Mouse (Mus musculus) hindbrain, postnatal 0 days (tissue): ENCODE data around the gene Chst10. TPM values are rescaled to one million over a fixed set of nuclear protein-coding genes. Genes with fewer than 3 reads are reported as not detected.

Source experiments
- ATAC-seq: fragments of 200-750 bp; cut with Nextera tagmentation; 2 replicates; pipeline ENCODE4 v1.8.0; 2017; ENCODE audit warnings: mild to moderate bottlenecking, moderate TSS enrichment, moderate library complexity
- DNase-seq: peaks from one replicate; pipeline ENCODE4 v3.0.0-alpha.2; 2015; ENCODE audit warnings: low spot score
- H3K27ac ChIP-seq: fragments of 300-500 bp; sonication (generic); 2 replicates; pipeline ENCODE4 v1.5.1; 2014; ENCODE audit warnings: mild to moderate bottlenecking
- H3K27me3 ChIP-seq: fragments of 300-500 bp; sonication (generic); 2 replicates; pipeline ENCODE4 v1.6.1; 2014; ENCODE audit warnings: low read length, mixed read lengths; ENCODE audit not compliant: insufficient read depth
- H3K36me3 ChIP-seq: fragments of 300-500 bp; sonication (generic); 2 replicates; pipeline ENCODE4 v1.6.1; 2014; ENCODE audit warnings: low read length, mixed read lengths; ENCODE audit not compliant: insufficient read depth
- H3K4me1 ChIP-seq: fragments of 300-500 bp; sonication (generic); 2 replicates; pipeline ENCODE4 v1.6.1; 2014; ENCODE audit warnings: antibody characterized with exemption, low read length, mixed read lengths; ENCODE audit not compliant: insufficient read depth
- H3K4me2 ChIP-seq: fragments of 300-500 bp; sonication (generic); 2 replicates; pipeline ENCODE4 v1.6.1; 2014; ENCODE audit warnings: low read depth, mild to moderate bottlenecking, low read length, moderate library complexity, mixed read lengths
- H3K4me3 ChIP-seq: fragments of 300-500 bp; sonication (generic); 2 replicates; pipeline ENCODE4 v1.5.1; 2014; ENCODE audit warnings: low read length
- H3K9ac ChIP-seq: fragments of 300-500 bp; sonication (generic); replicated peaks from 2 replicates; pipeline ENCODE4 v1.6.1; 2014; ENCODE audit warnings: mild to moderate bottlenecking, low read length, moderate library complexity, mixed read lengths
- H3K9me3 ChIP-seq: fragments of 300-500 bp; sonication (generic); 2 replicates; pipeline ENCODE4 v1.6.1; 2016; ENCODE audit warnings: low read length, mixed read lengths
- CTCF ChIP-seq: IDR thresholded peaks from 2 replicates; pipeline ENCODE4 v1.5.1; 2016; ENCODE audit warnings: antibody characterized with exemption, control low read depth, low read depth
- WGBS: fragments of 180-500 bp; shearing (Covaris S2); extraction: QIAGEN DNeasy Blood & Tissue Kit; methylation state at CpG from one replicate; pipeline ENCODE4 v1.1.7; 2014; 5-methylcytosine and 5-hydroxymethylcytosine counted together
- polyA plus RNA-seq: library from polyadenylated mRNA; unstranded; fragments of >200 nt; fragmentation: Nextera tagmentation; extraction: Ambion mirVana; gene quantifications from 2 replicates; pipeline ENCODE4 v1.2.1, GENCODE M21; 2015
- total RNA-seq: library from RNA; depleted of rRNA; stranded (reverse); fragments of >200 nt; gene quantifications from 2 replicates; pipeline ENCODE4 v1.2.3, GENCODE M21; 2014

The Chst10 gene
- total and polyA plus RNA-seq, 2 experiments from 2014 or later = 56.2 to 63.6 TPM

DNA sequence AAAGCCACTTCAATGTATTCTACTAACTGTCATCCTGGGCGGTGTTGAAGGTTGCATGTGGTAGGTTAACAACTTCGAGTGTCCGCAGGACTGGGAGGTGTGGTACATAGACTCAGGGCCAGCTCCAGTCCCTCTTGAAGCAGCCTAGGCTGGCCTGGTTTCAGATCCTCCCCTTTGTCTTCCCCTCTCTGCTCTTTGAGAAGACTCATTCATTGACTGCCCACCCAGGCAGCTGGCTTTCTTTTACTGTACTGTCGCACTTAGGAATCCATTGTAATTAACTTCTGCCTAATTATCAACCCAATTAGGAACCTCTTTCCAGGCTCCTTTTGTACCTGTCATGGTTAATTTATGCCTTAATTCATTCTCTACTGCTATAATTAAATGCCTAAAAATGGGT, 54.7 kb downstream of the Chst10 start:
- H3K27ac ChIP-seq = no peak overlapping the region
- ATAC-seq (peak; percentile 22; the same call in 1 of the 2 replicates), DNase-seq (peak; percentile 32)
- TF ChIP-seq CTCF = no peak
- H3K27me3 ChIP-seq = no peaks in the 10 kb centered on the region
- no peak overlapping the region for H3K4me2 ChIP-seq
- H3K4me1 ChIP-seq = 0 out of 2 replicates have a peak, but pooled peaks cover 6% of the 10 kb centered on the region
- H3K9ac ChIP-seq = no peak overlapping the region
- no peaks in the 10 kb centered on the region for H3K36me3 ChIP-seq
- 38% methylated on average over 4 of the region's 4 CpGs for WGBS
- H3K4me3 ChIP-seq = no peak overlapping the region
- no peaks in the 10 kb centered on the region for H3K9me3 ChIP-seq

DNA sequence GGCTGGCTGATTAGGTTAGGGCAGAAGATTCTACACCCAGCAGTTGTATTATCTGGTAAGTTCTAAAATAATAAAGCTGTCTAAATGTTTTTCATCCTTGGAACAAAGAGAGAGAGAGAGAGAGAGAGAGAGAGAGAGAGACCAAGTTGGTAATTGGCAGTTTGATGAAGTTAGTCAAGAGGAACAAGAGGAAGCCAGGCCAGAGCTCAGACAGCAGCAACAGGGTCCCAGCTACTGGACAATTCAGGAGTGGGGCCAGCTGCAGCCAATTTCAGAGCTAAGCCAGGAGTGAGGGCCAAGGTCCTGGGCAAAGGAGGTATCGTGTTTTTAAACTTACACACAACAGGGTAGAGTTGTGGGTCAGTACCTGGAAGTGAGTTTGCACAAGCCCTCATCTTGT, 55.1 kb downstream of the Chst10 start:
- ATAC-seq = no peak
- Histone ChIP-seq H3K9ac (no peak overlapping the region), H3K4me2 (no peak overlapping the region), H3K27me3 (no peaks in the 10 kb centered on the region), H3K27ac (no peak overlapping the region), H3K36me3 (no peaks in the 10 kb centered on the region), H3K4me3 (no peak overlapping the region), H3K4me1 (0 out of 2 replicates have a peak, but pooled peaks cover 3% of the 10 kb centered on the region), H3K9me3 (no peaks in the 10 kb centered on the region)
- 86% methylated on average over 1 of the region's 1 CpGs for WGBS
- DNase-seq = no peak
- TF ChIP-seq CTCF = no peak

DNA sequence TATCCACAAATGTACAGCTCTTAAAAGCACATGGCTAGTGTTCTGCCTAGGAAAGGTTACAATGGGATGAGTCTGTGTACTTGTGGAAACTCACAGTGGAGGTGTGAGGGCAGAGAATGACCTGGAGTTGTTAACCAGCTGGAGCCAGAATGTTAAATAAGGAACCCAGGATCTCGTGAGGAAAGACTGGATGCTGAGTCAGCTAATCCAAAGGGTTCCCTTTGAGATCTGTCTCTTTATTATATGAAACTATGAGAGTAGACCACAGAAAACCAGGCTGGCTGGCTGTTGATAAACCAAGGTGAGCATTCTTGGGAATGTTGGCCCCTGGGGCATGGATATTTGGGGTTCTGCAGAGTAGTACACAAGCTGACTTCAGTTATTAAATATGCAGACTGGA, 58.0 kb downstream of the Chst10 start:
- no peak for TF ChIP-seq CTCF
- no peak overlapping the region for H3K9ac ChIP-seq
- H3K27me3 ChIP-seq = no peaks in the 10 kb centered on the region
- H3K4me1 ChIP-seq = peaks cover 4% of the 10 kb centered on the region; the same call in 1 of the 2 replicates
- 71% methylated on average over 1 of the region's 1 CpGs for WGBS
- H3K9me3 ChIP-seq = no peaks in the 10 kb centered on the region
- H3K27ac ChIP-seq = no peak overlapping the region
- no peak overlapping the region for H3K4me3 ChIP-seq
- ATAC-seq = no peak
- no peaks in the 10 kb centered on the region for H3K36me3 ChIP-seq
- DNase-seq = no peak
- H3K4me2 ChIP-seq = no peak overlapping the region

DNA sequence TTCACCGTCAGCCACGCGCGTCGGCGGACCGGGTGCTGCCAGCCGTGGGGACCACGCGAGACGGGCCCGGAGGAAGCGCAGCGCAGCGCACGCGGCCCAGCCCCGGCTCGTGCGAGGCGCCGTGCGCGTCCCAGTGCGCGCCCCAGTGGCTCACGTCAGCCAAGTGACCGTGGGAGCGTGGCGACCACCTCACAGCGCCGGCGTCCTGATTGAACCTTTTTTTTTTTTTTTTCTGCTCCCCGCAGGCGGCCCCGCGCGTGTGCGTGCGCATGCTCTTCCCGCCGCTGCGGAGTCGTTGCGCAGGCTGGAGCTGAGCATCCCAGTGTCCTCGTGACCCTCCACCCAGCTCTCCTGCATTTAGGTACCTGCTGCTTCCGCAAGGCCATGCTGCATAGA, 61.5 kb downstream of the Chst10 start, which contains the start of gene Lonrf2:
Gene Lonrf2, minus strand, starts transcription at position 235 of the 396 bp plus-strand sequence.
- H3K9me3 ChIP-seq = no peaks in the 10 kb centered on the region
- ATAC-seq (peak; percentile 94), DNase-seq (peak; percentile 92)
- H3K4me1 ChIP-seq = peaks cover 4% of the 10 kb centered on the region; the same call in 1 of the 2 replicates
- peak within 1 kb of the TSS; percentile 66 for H3K4me3 ChIP-seq
- H3K4me2 ChIP-seq = peak within 1 kb of the TSS; percentile 92
- WGBS = under 1% methylated on average over 46 of the region's 47 CpGs
- H3K27ac ChIP-seq = peak within 1 kb of the TSS; percentile 97
- 0 out of 2 replicates have a peak, but pooled peaks have one; percentile 9 for TF ChIP-seq CTCF
- no peaks in the 10 kb centered on the region for H3K36me3 ChIP-seq
- peak within 1 kb of the TSS; percentile 94 for H3K9ac ChIP-seq
- H3K27me3 ChIP-seq = no peaks in the 10 kb centered on the region

DNA sequence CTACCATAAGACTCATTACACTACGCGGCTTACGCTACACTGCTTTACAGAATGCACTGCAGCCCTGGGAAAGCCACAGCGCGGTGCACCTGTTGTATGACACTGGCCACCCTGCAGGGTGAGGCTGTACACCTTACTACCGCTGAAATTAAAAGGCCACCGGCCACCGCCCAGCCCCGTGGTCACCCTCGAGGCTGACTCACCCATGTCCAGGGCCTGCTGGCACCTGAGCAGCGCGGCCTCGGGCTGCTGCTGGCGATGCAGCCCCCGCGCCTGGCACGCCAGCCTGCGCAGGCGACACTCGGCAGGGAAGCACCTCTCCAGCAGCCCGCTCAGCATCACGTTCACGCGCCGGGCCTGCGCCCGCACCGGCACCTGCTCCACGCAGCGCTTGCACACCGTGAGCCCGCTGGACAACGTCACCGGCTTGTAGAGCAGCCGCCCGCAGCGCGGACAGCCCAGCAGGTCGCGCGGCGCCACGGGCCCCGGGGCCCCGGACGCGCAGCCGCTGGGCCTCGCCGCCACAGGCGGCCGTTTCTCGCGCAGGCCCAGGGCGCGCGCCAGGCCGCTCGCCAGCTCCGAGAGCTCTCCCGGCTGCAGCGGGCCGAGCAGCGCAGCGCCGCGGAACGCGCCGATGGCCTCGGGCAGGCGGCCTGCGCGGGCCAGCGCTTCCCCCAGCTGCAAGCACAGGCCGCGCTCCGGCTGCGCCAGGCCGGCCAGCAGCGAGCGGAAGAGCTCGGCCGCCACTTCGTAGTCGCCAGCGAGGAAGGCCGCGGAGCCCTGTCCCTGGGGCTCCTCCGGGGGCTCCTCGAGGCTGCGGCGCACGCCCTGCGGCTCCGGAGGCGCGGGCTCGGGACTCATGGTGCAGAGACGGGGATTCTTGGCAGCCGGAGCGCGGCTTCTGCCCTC, 62.1 kb downstream of the Chst10 start:
- H3K9ac ChIP-seq = peak overlapping the region; percentile 94
- no peaks in the 10 kb centered on the region for H3K36me3 ChIP-seq
- TF ChIP-seq CTCF = no peak
- WGBS = 2% methylated on average over 78 of the region's 103 CpGs
- ATAC-seq (peak; percentile 74), DNase-seq (peak; percentile 71)
- H3K4me1 ChIP-seq = peaks cover 4% of the 10 kb centered on the region; the same call in 1 of the 2 replicates
- H3K4me2 ChIP-seq = peak overlapping the region; percentile 92
- H3K9me3 ChIP-seq = no peaks in the 10 kb centered on the region
- peak overlapping the region; percentile 97 for H3K27ac ChIP-seq
- H3K27me3 ChIP-seq = no peaks in the 10 kb centered on the region
- H3K4me3 ChIP-seq = peak overlapping the region; percentile 66

DNA sequence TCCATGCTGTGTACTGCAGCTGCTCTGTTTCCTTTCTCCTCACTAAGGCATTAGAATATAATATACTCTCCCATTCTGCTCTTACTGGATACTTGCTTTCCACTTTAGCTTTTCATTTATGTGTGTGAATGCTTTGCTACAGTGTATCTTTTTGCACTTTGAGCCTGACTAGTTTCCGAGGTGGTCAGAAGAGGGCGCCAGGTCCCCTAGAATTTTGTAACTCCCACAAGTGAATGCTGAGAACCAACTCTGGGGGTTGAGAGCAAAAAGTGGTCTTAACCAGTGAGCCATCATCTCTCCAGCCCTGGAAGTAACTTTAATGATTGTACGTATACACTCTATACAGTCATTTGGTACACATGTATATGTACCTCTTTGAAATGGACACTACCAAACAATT, 63.1 kb downstream of the Chst10 start:
- no peaks in the 10 kb centered on the region for H3K27me3 ChIP-seq
- H3K9ac ChIP-seq = no peak overlapping the region
- peaks cover 4% of the 10 kb centered on the region; the same call in 1 of the 2 replicates for H3K4me1 ChIP-seq
- H3K9me3 ChIP-seq = no peaks in the 10 kb centered on the region
- no peaks in the 10 kb centered on the region for H3K36me3 ChIP-seq
- TF ChIP-seq CTCF = peak; percentile 58
- DNase-seq (peak; percentile 65), ATAC-seq (no peak)
- WGBS = 33% methylated on average over 3 of the region's 3 CpGs
- H3K27ac ChIP-seq = no peak overlapping the region
- peak overlapping the region; percentile 66 for H3K4me3 ChIP-seq
- peak overlapping the region; percentile 92 for H3K4me2 ChIP-seq
